Mouse (Mus musculus): ENCODE results near the gene Krtap28-10.

Krtap28-10 gene

GRCm38 (mm10) chr1:83042380-83042779, at the start of gene Krtap28-10:
TSS of gene Krtap28-10 (minus strand) at chr1:83042480.
- DNase-seq (ENCODE audit: low spot score in 2 of 2) = no peak

GRCm38 (mm10) chr1:83091268-83091667, 49.0 kb upstream of the Krtap28-10 start:
- DNase-seq (ENCODE audit: low spot score in 2 of 2) = no peak

GRCm38 (mm10) chr1:83084790-83085189, 42.5 kb upstream of the Krtap28-10 start:
- DNase-seq (ENCODE audit: low spot score in 2 of 2) = no peak

GRCm38 (mm10) chr1:83077016-83077415, 34.7 kb upstream of the Krtap28-10 start:
- DNase-seq (ENCODE audit: low spot score in 2 of 2) = no peak

- DNase-seq (ENCODE audit: low spot score in 2 of 2) = no peak
Observed at GRCm38 (mm10) chr1:83076190-83076917, 34.1 kb upstream of the Krtap28-10 start.

GRCm38 (mm10) chr1:83075526-83076189, 33.4 kb upstream of the Krtap28-10 start:
- DNase-seq (ENCODE audit: low spot score in 2 of 2) = no peak

GRCm38 (mm10) chr1:83067205-83067604, 24.9 kb upstream of the Krtap28-10 start:
- no peak for DNase-seq (ENCODE audit: low spot score in 2 of 2)

- no peak for DNase-seq (ENCODE audit: low spot score in 2 of 2)
Observed at GRCm38 (mm10) chr1:83066577-83066976, 24.3 kb upstream of the Krtap28-10 start.

- no peak for DNase-seq (ENCODE audit: low spot score in 2 of 2)
Observed at GRCm38 (mm10) chr1:83064851-83065250, 22.6 kb upstream of the Krtap28-10 start.

GRCm38 (mm10) chr1:83060643-83061042, 18.4 kb upstream of the Krtap28-10 start, which contains the start of gene Krtap28-13:
TSS of gene Krtap28-13 (plus strand) at chr1:83060930.
- DNase-seq (ENCODE audit: low spot score in 2 of 2) = no peak

GRCm38 (mm10) chr1:83059278-83059677, 17.0 kb upstream of the Krtap28-10 start, which contains the start of gene A030005K14Rik:
TSS of gene A030005K14Rik (minus strand) at chr1:83059378.
- DNase-seq (ENCODE audit: low spot score in 2 of 2) = no peak

GRCm38 (mm10) chr1:83058481-83058880, 16.2 kb upstream of the Krtap28-10 start:
- no peak for DNase-seq (ENCODE audit: low spot score in 2 of 2)

GRCm38 (mm10) chr1:83044882-83045427, 2.7 kb upstream of the Krtap28-10 start, which contains the start of gene Gm47969:
TSS of gene Gm47969 (plus strand) at chr1:83044932.
- no peak for DNase-seq (ENCODE audit: low spot score in 2 of 2)

- no peak for DNase-seq (ENCODE audit: low spot score in 2 of 2)
Observed at GRCm38 (mm10) chr1:83039080-83039479, 3.2 kb downstream of the Krtap28-10 start.

GRCm38 (mm10) chr1:83038109-83038672, 4.1 kb downstream of the Krtap28-10 start, which contains the start of gene Slc19a3:
TSS of gene Slc19a3 (minus strand) at chr1:83038448.
- DNase-seq (ENCODE audit: low spot score in 2 of 2) = no peak

GRCm38 (mm10) chr1:83036892-83037667, 5.2 kb downstream of the Krtap28-10 start:
- DNase-seq (ENCODE audit: low spot score in 2 of 2) = no peak

GRCm38 (mm10) chr1:83034509-83034908, 7.8 kb downstream of the Krtap28-10 start:
- no peak for DNase-seq (ENCODE audit: low spot score in 2 of 2)

- DNase-seq (ENCODE audit: low spot score in 2 of 2) = no peak
Observed at GRCm38 (mm10) chr1:83032508-83032907, 9.8 kb downstream of the Krtap28-10 start.

- DNase-seq (ENCODE audit: low spot score in 2 of 2) = no peak
Observed at GRCm38 (mm10) chr1:83031950-83032349, 10.3 kb downstream of the Krtap28-10 start.

- DNase-seq (ENCODE audit: low spot score in 2 of 2) = no peak
Observed at GRCm38 (mm10) chr1:83016556-83016955, 25.7 kb downstream of the Krtap28-10 start.

- DNase-seq (ENCODE audit: low spot score in 2 of 2) = no peak
Observed at GRCm38 (mm10) chr1:83015329-83015879, 26.9 kb downstream of the Krtap28-10 start.

Data from spleen, postnatal 10 days (tissue).